Mouse (Mus musculus) heart, postnatal 36 days (tissue): ENCODE data around the gene Ccdc148. TPM values are rescaled to one million over a fixed set of nuclear protein-coding genes. Genes with fewer than 3 reads are reported as not detected.
A peak's percentile ranks its signal among the peaks of the same experiment; 100 is the strongest.

Experiments used
- DNase-seq, 2 experiments: peaks; one replicate each; pipeline ENCODE4 v3.0.0; 2021 to 2022
- intact Hi-C: fragments of 180-260 bp; cut with DNase I; formaldehyde crosslinking; loops from one replicate; pipeline ENCODE4 v1.15.1; 2025
- total RNA-seq, 2 experiments: library from RNA; stranded (reverse); gene quantifications; 2 replicates each; pipeline ENCODE4 v1.2.3; 2021

Gene Ccdc148
- total RNA-seq, 2 experiments from 2014 or later: 0.41 to 0.83 TPM

- intact Hi-C loops: no loop called here
- DNase-seq: no peak
Measured at GRCm38 (mm10) chr2:59055615-59056145, 104.8 kb downstream of the Ccdc148 start.

- intact Hi-C loops: no loop called here
- DNase-seq: no peak
Measured at GRCm38 (mm10) chr2:59054339-59054738, 106.1 kb downstream of the Ccdc148 start.

- DNase-seq: no peak
- intact Hi-C loops: no loop called here
Measured at GRCm38 (mm10) chr2:59053461-59054039, 106.9 kb downstream of the Ccdc148 start.

GRCm38 (mm10) chr2:59050245-59050824 is 110.1 kb downstream of the Ccdc148 start:
- no peak for DNase-seq
- intact Hi-C loops: no loop called here

- intact Hi-C loops: no loop called here
- no peak for DNase-seq
Measured at GRCm38 (mm10) chr2:59049686-59050085, 110.8 kb downstream of the Ccdc148 start.

DNA sequence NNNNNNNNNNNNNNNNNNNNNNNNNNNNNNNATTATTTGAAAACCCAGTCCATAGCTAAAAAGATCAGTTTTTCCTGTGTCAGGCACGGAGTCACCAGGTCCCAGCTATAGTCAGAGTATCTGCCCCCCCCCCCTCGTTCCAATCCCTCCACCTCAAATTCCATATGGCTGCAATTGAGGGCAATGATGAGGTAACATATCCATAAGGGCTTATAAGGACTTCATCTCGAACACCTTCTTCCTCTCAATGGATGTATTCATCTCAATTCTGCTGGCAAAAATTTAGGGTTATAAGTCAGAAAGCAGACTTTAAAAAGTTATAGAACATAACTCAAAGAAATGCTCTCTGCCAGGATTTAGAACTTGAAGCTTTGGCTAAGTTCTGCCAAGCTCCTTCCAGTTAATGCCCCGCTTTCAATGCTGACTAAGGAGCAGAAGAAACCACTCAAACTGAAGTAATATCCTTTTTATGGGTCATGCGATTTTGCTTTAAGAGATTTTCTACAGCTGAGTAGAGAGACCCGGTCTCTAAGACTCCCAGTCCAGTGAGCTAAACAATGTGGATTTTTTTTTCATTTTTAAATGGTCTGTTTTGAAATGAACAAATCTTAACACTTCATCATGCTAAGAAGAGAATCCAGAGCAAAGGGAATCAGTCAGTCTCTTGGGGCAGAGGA is 111.6 kb downstream of the Ccdc148 start:
- no peak for DNase-seq
- intact Hi-C loops: no loop called here

DNA sequence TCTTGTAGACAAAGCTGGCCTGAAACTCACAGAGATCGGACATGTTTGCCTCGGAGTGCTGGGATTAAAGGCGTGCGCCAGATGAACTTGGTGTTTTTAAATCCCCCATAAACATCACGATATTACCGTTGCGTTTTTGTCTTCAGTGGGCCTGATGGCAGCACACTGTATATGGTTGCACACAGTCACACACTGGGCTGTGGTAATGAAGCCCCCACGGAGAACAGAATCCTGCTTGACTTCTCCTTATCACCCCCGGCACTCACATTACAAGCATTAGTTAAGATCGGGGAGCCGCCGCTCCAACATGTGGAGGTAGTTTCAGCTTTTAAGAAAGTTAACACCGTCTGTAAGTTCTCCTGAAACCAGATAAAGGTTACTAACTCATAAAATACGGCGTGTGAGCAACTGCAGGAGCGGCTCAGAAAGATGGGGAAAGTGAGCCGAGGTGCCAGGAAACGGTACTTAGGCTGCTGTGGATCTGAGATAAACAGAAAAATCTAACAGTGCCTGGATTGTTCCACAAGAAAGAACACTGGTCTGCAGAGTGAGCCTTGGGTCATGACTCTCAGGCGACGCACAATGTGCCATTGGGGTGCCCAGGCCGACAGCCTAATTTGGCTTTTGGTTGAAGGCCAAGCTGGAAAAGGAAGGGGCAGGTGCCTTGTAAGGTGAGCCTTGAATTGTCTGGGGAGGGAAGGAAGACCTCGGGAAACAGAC is 117.0 kb downstream of the Ccdc148 start:
- intact Hi-C loops: no loop called here
- DNase-seq: no peak

GRCm38 (mm10) chr2:59042616-59043015 is 117.9 kb downstream of the Ccdc148 start:
- DNase-seq: no peak
- intact Hi-C loops: no loop called here

- intact Hi-C loops: no loop called here
- no peak for DNase-seq
Measured at GRCm38 (mm10) chr2:59036433-59036832, 124.0 kb downstream of the Ccdc148 start.

- no peak for DNase-seq
- intact Hi-C loops: no loop called here
Measured at GRCm38 (mm10) chr2:59035206-59035605, 125.3 kb downstream of the Ccdc148 start.

GRCm38 (mm10) chr2:59034281-59034680 is 126.2 kb downstream of the Ccdc148 start:
- intact Hi-C loops: no loop called here
- no peak for DNase-seq

GRCm38 (mm10) chr2:59024558-59024957 is 135.9 kb downstream of the Ccdc148 start:
- DNase-seq: no peak
- intact Hi-C loops: no loop called here

DNA sequence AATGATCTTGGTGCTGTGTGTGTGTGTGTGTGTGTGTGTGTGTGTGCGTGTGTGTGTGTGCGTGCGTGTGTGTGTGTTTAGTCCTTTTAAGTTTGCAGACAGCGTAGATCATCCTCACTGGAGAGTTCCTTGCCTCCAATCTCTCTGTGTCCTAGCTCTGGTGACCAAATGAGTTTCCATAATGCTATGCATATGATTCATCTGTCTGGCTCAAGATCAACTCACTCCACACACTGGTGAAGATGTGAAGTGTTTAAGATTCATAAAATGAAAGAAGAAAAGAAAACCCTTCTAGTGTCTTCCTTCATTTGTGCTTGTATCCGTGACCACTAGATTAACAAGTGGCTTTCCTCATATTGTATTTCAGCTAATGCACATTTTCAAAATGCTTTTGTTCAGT is 153.1 kb downstream of the Ccdc148 start:
- intact Hi-C loops: no loop called here
- DNase-seq: no peak

- intact Hi-C loops: no loop called here
- DNase-seq: no peak
Measured at GRCm38 (mm10) chr2:59006567-59007340, 153.7 kb downstream of the Ccdc148 start.

- intact Hi-C loops: no loop called here
- no peak for DNase-seq
Measured at GRCm38 (mm10) chr2:58997151-58997550, 163.3 kb downstream of the Ccdc148 start.

DNA sequence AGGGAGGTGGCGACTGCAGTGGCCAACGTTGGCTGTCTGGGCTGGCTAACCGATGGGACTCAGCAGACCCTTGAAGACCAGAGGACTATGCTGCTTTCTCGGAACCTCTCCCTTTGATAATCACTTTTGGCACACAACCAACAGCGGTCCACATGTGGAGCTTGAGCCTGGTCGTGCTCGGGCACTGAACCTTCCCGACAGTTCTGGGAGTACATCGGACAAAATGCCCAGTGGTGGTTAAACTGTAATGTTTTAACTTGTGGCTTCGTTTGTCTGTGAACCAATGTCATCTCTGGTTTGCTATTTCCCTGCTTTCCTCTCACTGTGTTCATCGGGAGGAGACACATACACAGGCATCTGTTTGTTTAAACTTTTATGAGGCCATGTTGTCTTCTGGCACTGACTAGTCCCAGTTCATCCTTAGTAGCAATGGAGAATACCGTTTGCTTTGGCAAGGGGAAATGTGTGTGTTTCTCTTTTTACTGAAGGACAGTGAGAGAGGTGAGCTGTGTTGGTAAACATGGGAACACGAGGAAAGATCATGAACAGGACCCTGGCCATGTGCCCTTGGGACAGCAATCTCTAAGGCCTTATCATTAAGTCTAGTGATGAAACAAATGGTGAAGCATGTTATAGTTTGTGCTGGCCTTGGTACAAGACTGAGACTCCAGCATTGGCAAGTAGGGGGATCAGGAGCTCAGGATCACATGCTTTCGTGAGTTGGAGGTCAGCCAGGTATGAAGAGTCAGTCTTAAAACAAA is 167.9 kb downstream of the Ccdc148 start:
- peak in 1 of 2 experiments; percentile 2 for DNase-seq

GRCm38 (mm10) chr2:58978095-58978494 is 182.4 kb downstream of the Ccdc148 start:
- intact Hi-C loops: no loop called here

More for the DNA sequence above, 167.9 kb downstream of the Ccdc148 start:
- intact Hi-C loops: no loop called here

GRCm38 (mm10) chr2:58971507-58972275 is 188.8 kb downstream of the Ccdc148 start:
- no peak for DNase-seq
- intact Hi-C loops: no loop called here

More at GRCm38 (mm10) chr2:58978095-58978494, 182.4 kb downstream of the Ccdc148 start:
- no peak for DNase-seq

- intact Hi-C loops: no loop called here
- DNase-seq: no peak
Measured at GRCm38 (mm10) chr2:58956770-58957300, 203.6 kb downstream of the Ccdc148 start.
